Comparison of ENCODE assay signal across 11 mouse cellular contexts in the genomic region with DNA sequence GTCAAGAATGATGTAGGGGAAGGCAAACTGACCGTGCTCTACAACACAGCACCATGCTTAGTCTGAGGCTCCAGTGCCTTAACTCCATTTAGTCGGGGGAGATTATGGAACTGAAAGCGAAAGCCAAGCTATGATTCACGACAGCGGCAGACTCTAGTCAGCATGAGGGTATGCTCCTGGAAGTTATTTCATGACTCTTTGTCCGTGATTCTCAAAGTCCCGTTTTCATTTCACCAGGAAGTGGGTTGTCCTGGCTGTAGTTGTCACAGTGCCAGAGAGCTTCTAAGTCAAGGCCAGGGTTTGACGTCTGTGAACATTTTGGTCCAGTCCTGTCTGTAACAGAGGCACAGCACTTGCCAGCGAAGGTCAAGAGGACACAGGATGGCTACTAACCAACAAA. TPM values are rescaled to one million over a fixed set of nuclear protein-coding genes. Genes with fewer than 3 reads are reported as not detected.
A peak's percentile ranks its signal among the peaks of the same experiment; 100 is the strongest.
DNase-seq lines count a peak whose midpoint lies in the region; ATAC-seq and TF ChIP-seq lines count a peak whose summit lies in the region.
"Had no signal": no experiment of that assay in that cellular context is flagged by ENCODE, and none has a peak within 500 bp of the region (broad histone marks: within the 10 kb centered on the region; RNA-seq: fewer than 3 reads in every experiment).

No protein-coding gene starts in this region.

- H3K4me2 ChIP-seq in intestine, embryonic 16.5 days (ENCODE audit: low read depth, low read length): peak overlapping the region; percentile 12; the same call in 1 of the 2 replicates
- H3K4me2 ChIP-seq in intestine, embryonic 15.5 days (replicated peaks): no peak overlapping the region
- H3K4me2 ChIP-seq in heart, postnatal 0 days (ENCODE audit: low read depth, low read length): no peak overlapping the region
- no peak overlapping the region for H3K4me2 ChIP-seq in hindbrain, embryonic 16.5 days (ENCODE audit: low read length)
- H3K4me2 ChIP-seq: midbrain, embryonic 15.5 days had no signal

- no peaks in the 10 kb centered on the region for H3K27me3 ChIP-seq in intestine, embryonic 16.5 days (replicated peaks; ENCODE audit: control insufficient read depth, insufficient read depth, low read length)
- H3K27me3 ChIP-seq in intestine, embryonic 15.5 days (replicated peaks): no peaks in the 10 kb centered on the region
- no peaks in the 10 kb centered on the region for H3K27me3 ChIP-seq in heart, postnatal 0 days (ENCODE audit: control insufficient read depth, insufficient read depth, low read length)
- peaks cover 5% of the 10 kb centered on the region for H3K27me3 ChIP-seq in megakaryocyte, embryonic 14.5 days (replicated peaks)
- no peaks in the 10 kb centered on the region for H3K27me3 ChIP-seq in hindbrain, embryonic 16.5 days (replicated peaks; ENCODE audit: control insufficient read depth, insufficient read depth, low read length)
- H3K27me3 ChIP-seq: midbrain, embryonic 15.5 days had no signal

- 64% methylated on average over 9 of the region's 9 CpGs for WGBS in intestine, embryonic 16.5 days
- WGBS in intestine, embryonic 15.5 days: 68% methylated on average over 9 of the region's 9 CpGs
- WGBS in heart, postnatal 0 days: 51% methylated on average over 9 of the region's 9 CpGs
- WGBS in hindbrain, embryonic 16.5 days: 78% methylated on average over 9 of the region's 9 CpGs

- H3K27ac ChIP-seq in intestine, embryonic 16.5 days (ENCODE audit: low read length): no peak overlapping the region
- H3K27ac ChIP-seq in intestine, embryonic 15.5 days: no peak overlapping the region
- H3K27ac ChIP-seq in heart, postnatal 0 days (ENCODE audit: low read depth): no peak overlapping the region
- no peak overlapping the region for H3K27ac ChIP-seq in hindbrain, embryonic 16.5 days (ENCODE audit: low read depth, low read length)
- H3K27ac ChIP-seq: midbrain, embryonic 15.5 days had no signal

- no peaks in the 10 kb centered on the region for H3K36me3 ChIP-seq in intestine, embryonic 16.5 days (ENCODE audit: control insufficient read depth, insufficient read depth, low read length)
- H3K36me3 ChIP-seq in intestine, embryonic 15.5 days: no peaks in the 10 kb centered on the region
- H3K36me3 ChIP-seq in heart, postnatal 0 days (replicated peaks; ENCODE audit: control insufficient read depth, insufficient read depth, low read length): 0 out of 2 replicates have a peak, but pooled peaks cover 2% of the 10 kb centered on the region
- peaks cover 14% of the 10 kb centered on the region for H3K36me3 ChIP-seq in megakaryocyte, embryonic 14.5 days (replicated peaks; ENCODE audit: low read length)
- H3K36me3 ChIP-seq in hindbrain, embryonic 16.5 days (ENCODE audit: control insufficient read depth, insufficient read depth, low read length): no peaks in the 10 kb centered on the region
- H3K36me3 ChIP-seq: midbrain, embryonic 15.5 days had no signal

- no peaks in the 10 kb centered on the region for H3K9me3 ChIP-seq in intestine, embryonic 16.5 days (ENCODE audit: control insufficient read depth, low read length)
- no peaks in the 10 kb centered on the region for H3K9me3 ChIP-seq in intestine, embryonic 15.5 days
- H3K9me3 ChIP-seq in heart, postnatal 0 days (replicated peaks; ENCODE audit: control insufficient read depth, low read length): no peaks in the 10 kb centered on the region
- H3K9me3 ChIP-seq in megakaryocyte, embryonic 14.5 days: peaks cover 8% of the 10 kb centered on the region; the same call in 1 of the 2 replicates
- 0 out of 2 replicates have a peak, but pooled peaks cover 2% of the 10 kb centered on the region for H3K9me3 ChIP-seq in hindbrain, embryonic 16.5 days (ENCODE audit: control insufficient read depth, low read length)
- H3K9me3 ChIP-seq: midbrain, embryonic 15.5 days had no signal

- no peak for TF ChIP-seq CTCF in heart, postnatal 0 days (IDR thresholded peaks at IDR 0.05; ENCODE audit: low read depth)

- H3K9ac ChIP-seq in intestine, embryonic 16.5 days (ENCODE audit: low read depth, low read length): no peak overlapping the region
- no peak overlapping the region for H3K9ac ChIP-seq in intestine, embryonic 15.5 days
- H3K9ac ChIP-seq in heart, postnatal 0 days (replicated peaks; ENCODE audit: low read depth, low read length): no peak overlapping the region
- no peak overlapping the region for H3K9ac ChIP-seq in hindbrain, embryonic 16.5 days (ENCODE audit: low read depth, low read length)
- H3K9ac ChIP-seq: midbrain, embryonic 15.5 days had no signal

- no peak overlapping the region for H3K4me3 ChIP-seq in intestine, embryonic 16.5 days (ENCODE audit: low read length)
- H3K4me3 ChIP-seq in intestine, embryonic 15.5 days (replicated peaks): no peak overlapping the region
- H3K4me3 ChIP-seq in heart, postnatal 0 days (ENCODE audit: low read depth, low read length): no peak overlapping the region
- peak overlapping the region; percentile 77 for H3K4me3 ChIP-seq in megakaryocyte, embryonic 14.5 days (replicated peaks)
- no peak overlapping the region for H3K4me3 ChIP-seq in hindbrain, embryonic 16.5 days (ENCODE audit: low read length)
- H3K4me3 ChIP-seq: erythroblast, embryonic 14.5 days; midbrain, embryonic 15.5 days had no signal

- TF ChIP-seq EP300 in heart, postnatal 0 days (IDR thresholded peaks at IDR 0.05; ENCODE audit: low read depth): no peak

- H3K4me1 ChIP-seq in intestine, embryonic 16.5 days (ENCODE audit: control insufficient read depth, insufficient read depth, low read length): 0 out of 2 replicates have a peak, but pooled peaks cover 6% of the 10 kb centered on the region
- H3K4me1 ChIP-seq in intestine, embryonic 15.5 days (replicated peaks): no peaks in the 10 kb centered on the region
- H3K4me1 ChIP-seq in heart, postnatal 0 days (ENCODE audit: control insufficient read depth, insufficient read depth): no peaks in the 10 kb centered on the region
- H3K4me1 ChIP-seq in megakaryocyte, embryonic 14.5 days: peaks cover 20% of the 10 kb centered on the region
- no peaks in the 10 kb centered on the region for H3K4me1 ChIP-seq in hindbrain, embryonic 16.5 days (ENCODE audit: control insufficient read depth, insufficient read depth, low read depth, low read length)
- H3K4me1 ChIP-seq: midbrain, embryonic 15.5 days had no signal

- DNase-seq in heart, postnatal 0 days (ENCODE audit: low spot score): peak; percentile 12
- no peak for DNase-seq in right cerebral cortex, adult 18-20 months
- DNase-seq: right cerebral cortex, postnatal 4 days had no signal

- ATAC-seq in intestine, embryonic 16.5 days: no peak
- ATAC-seq in intestine, embryonic 15.5 days: no peak
- ATAC-seq in CD4-positive, CD25-positive, alpha-beta regulatory T cell, adult 4 months: peak; percentile 56
- ATAC-seq in heart, postnatal 0 days (ENCODE audit: insufficient read depth, low read depth): no peak
- no peak for ATAC-seq in hindbrain, embryonic 16.5 days
- no peak for ATAC-seq in erythroid progenitor cell, adult 5-6 weeks (replicated peaks; ENCODE audit: low FRiP score, poor library complexity, severe bottlenecking)
- ATAC-seq: midbrain, embryonic 15.5 days had no signal

RNA-seq across cellular contexts. Expression of a gene that starts 1.5 kb away (rescaled TPM):
- 1.5 and 1.6 TPM in 2 replicates for polyA plus RNA-seq in intestine, embryonic 16.5 days (2015; fragmentation: Nextera tagmentation; extraction: Ambion mirVana)
- polyA plus RNA-seq in intestine, embryonic 15.5 days (2015; fragmentation: Nextera tagmentation; extraction: Ambion mirVana): 1.2 TPM in 2 replicates
- 1 to 10 TPM in 1 of 2 experiments, under 1 TPM in 1; 0.50 to 1.8 TPM for polyA plus RNA-seq in CD4-positive, CD25-positive, alpha-beta regulatory T cell, adult 4 months (2017; shearing (Covaris generic))
- 0.38 and 1.0 TPM in 2 replicates for total RNA-seq in heart, postnatal 0 days (2014; rRNA removed; ENCODE audit: low replicate concordance)
- polyA plus RNA-seq in heart, postnatal 0 days (2015; fragmentation: Nextera tagmentation; extraction: Ambion mirVana): 0.38 and 0.62 TPM in 2 replicates
- polyA plus RNA-seq in megakaryocyte, embryonic 14.5 days (2012; ENCODE audit: insufficient read depth, low replicate concordance): 10.3 TPM in 1 of 2 replicates, not detected in the other
- polyA plus RNA-seq in hindbrain, embryonic 16.5 days (2015; fragmentation: Nextera tagmentation; extraction: Ambion mirVana): 1.1 and 1.2 TPM in 2 replicates
- total RNA-seq in erythroid progenitor cell, adult 5-6 weeks (2015; ENCODE audit: low replicate concordance): 8.8 and 22.3 TPM in 2 replicates
- total RNA-seq in erythroid progenitor cell, adult 5-6 weeks (2017; ENCODE audit: low replicate concordance): 12.9 and 24.6 TPM in 2 replicates
